Mouse (Mus musculus) brain, embryonic 14.5 days (tissue): ENCODE data around the gene Arpc1b.
"Not testable (repeated sequence)": the region's sequence is repeated elsewhere in the genome, so short reads cannot be mapped to it uniquely, and the experiment has no call there.

Experiments used
- CTCF ChIP-seq: fragments of 200-500 bp; IDR thresholded peaks from 2 replicates; pipeline ENCODE4 v1.5.1; 2012; ENCODE audit warnings: inconsistent platforms, mild to moderate bottlenecking, moderate library complexity, borderline replicate concordance; ENCODE audit not compliant: insufficient read depth, insufficient read length; ENCODE audit errors: extremely low read depth
- POLR2A ChIP-seq: fragments of 200-500 bp; IDR thresholded peaks from 2 replicates; pipeline ENCODE4 v1.6.1; 2012; ENCODE audit warnings: mild to moderate bottlenecking, inconsistent platforms, borderline replicate concordance; ENCODE audit not compliant: poor library complexity, insufficient read depth, insufficient read length, severe bottlenecking; ENCODE audit errors: extremely low read depth

DNA sequence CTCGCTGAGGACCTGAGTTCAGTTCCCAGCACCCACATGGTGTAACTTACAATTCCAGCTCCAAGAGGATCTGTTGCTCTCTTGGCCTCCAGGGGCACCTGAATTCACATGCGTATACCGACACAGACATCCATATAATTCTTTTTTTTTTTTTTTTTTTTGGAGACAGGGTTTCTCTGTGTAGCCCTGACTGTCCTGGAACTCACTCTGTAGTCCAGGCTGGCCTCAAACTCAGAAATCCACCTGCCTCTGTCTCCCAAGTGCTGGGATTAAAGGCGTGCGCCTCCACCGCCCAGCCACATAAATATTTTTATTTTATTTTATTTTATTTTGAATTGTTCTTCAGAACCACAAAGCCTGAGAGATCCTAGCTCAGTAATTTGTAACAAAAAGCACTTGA is 30.8 kb upstream of the Arpc1b start:
- not testable (repeated sequence) for TF ChIP-seq POLR2A, CTCF
